Mouse (Mus musculus): ENCODE results near the gene Olfr599.
"Not testable (repeated sequence)": the region's sequence is repeated elsewhere in the genome, so short reads cannot be mapped to it uniquely, and the experiment has no call there.

Olfr599 gene

DNA sequence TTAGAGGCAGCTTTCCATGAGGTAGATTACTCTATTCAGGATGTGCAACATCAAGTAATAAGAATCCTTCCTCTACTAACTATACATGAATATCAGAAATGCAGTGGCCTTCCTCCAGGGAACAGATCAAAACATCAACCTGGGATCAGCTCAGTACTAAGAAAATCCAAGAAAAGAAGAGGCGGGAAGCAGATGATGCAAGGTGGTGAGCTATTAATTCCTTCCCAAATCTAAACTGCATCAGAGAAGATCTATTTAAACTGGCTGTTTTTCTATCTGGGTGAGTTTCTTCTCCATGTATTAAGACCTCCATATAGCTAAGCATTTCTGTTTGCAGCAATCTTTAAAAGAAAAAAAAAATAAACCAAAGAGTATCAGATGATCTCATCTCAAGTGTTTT lies at the start of gene Olfr599:
Gene Olfr599, plus strand, starts transcription at position 301 of the 400 bp plus-strand sequence.
- no peak for DNase-seq

DNA sequence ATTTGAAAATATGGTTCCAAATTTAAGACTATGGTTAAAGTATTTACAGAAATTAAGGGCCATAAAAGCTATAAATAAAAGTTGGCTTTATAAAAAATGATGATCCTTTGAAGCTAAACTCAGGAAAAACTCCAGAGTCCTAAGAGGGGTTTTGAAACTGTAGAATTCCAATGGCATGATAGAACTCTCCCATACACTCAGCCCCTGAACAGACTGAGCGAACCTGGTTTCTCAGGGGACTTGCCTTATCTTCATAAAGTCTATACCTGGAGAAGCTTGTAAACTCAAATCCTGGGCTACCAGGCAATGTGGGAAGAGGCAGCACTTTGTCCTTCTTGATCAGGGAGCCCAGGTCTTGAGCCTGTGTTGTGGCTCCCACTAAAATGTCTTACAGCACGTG lies 30.4 kb upstream of the Olfr599 start, which contains the start of gene Olfr596:
Gene Olfr596, plus strand, starts transcription at position 301 of the 400 bp plus-strand sequence.
- not testable (repeated sequence) for DNase-seq

DNA sequence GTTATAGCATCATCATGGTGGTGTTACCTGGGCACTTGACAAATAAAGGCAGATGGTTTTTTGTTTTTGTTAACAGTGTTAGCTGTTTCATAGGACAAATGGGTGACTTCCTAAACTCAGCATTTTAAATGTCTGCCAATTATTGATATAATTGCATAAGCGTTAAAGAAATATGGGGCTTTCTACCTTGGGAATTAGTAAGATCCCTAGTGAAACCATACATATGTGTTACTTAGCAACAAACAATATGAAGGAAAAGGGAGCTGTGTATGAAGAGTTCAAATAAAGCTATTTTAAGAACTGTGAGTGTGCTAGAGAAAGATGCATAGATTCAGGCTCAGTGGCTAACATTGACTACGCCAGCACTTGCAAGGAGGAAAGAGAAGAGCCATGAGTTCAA lies 19.7 kb upstream of the Olfr599 start, which contains the start of gene Olfr597:
Gene Olfr597, plus strand, starts transcription at position 301 of the 400 bp plus-strand sequence.
- not testable (repeated sequence) for DNase-seq

DNA sequence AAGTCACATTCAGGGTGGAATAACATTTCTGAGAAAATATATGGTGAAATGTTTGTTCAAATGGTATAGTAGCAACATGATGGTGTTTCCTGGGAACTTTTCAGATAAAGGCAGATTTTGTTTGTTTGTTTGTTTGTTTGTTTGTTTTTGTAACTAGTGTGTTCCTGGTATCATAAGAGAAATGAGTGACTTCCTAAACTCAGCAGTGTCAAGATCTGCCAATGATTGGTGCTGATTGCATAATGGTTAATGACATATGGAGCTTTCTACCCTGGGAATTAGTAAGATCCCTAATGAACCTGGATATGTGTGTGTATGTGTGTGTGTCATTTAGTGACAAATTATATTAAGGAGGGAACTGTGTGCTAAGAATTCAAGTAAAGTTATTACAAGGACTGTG lies 12.4 kb upstream of the Olfr599 start, which contains the start of gene Olfr598:
Gene Olfr598, plus strand, starts transcription at position 301 of the 400 bp plus-strand sequence.
- no peak for DNase-seq

DNA sequence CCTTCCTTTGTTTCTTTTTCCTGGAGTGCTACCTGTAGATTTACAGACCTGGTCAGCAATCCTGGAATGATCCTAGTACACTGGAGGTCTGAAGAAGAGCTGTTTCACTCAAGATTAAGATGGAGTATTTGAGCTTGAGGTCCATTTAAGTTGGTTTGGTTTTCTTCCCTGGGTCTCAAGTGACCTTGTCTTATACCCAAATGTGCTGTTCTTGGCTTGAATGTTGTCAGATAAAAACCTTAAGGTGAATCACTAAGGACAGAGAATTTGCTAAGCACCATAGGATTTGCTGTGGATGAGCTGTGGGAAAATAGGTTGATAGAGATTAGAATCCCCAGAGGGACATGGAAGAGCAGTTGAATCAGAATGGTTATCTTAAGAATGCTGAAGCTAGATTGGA lies 13.9 kb downstream of the Olfr599 start, which contains the start of gene Olfr600:
Gene Olfr600, minus strand, starts transcription at position 101 of the 400 bp plus-strand sequence.
- no peak for DNase-seq

DNA sequence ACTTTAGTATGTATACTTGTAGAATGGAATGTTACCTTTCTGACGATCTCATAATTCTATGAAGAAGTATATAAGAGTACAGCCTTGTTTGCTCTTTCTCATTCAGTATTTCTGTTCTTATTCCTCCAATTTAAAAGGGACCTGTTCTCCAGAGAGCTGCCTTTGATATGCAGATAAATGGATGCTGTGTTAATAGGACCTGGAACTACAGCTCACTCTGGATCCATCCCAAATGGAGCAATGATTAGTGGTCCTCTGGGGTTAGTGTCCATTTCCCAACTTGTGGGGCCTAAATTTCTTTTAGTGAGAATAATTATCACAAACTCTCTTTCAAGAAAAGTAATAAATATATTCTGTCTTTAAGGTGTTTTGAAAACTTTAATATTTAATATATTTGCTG lies 26.8 kb downstream of the Olfr599 start, which contains the start of gene Olfr601:
Gene Olfr601, minus strand, starts transcription at position 101 of the 400 bp plus-strand sequence.
- no peak for DNase-seq

DNA sequence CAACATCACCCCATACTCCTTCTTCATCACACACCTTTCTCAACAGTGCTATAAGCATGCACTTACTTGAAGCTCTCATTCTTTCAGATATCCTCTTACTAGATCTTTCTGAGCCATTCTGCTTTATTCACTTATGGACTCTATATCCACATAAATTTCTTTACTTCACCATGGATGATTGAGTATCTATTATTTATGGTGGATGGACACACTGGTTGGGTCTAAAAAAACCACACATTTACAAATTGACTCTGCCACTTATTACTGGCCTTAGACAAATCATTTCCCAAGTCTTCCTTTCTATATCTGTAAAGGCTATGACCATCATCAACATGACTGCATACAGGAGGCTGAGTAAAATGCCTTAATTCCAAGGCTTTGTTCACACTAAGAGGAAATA lies 50.4 kb downstream of the Olfr599 start, which contains the start of gene Olfr603:
Gene Olfr603, minus strand, starts transcription at position 101 of the 400 bp plus-strand sequence.
- no peak for DNase-seq
